Mouse (Mus musculus): ENCODE results near the gene Arhgap44. TPM values are rescaled to one million over a fixed set of nuclear protein-coding genes. Genes with fewer than 3 reads are reported as not detected.

Arhgap44 gene
- polyA plus RNA-seq, 1 experiment from 2014 or later = 5.9 TPM

GRCm38 (mm10) chr11:65186974-65187373 lies 24.2 kb upstream of the Arhgap44 start:
- Histone ChIP-seq H3K27me3 (ENCODE audit: control insufficient read depth, insufficient read depth, low read length) (no peaks in the 10 kb centered on the region), H3K36me3 (ENCODE audit: control insufficient read depth, insufficient read depth, low read length) (no peaks in the 10 kb centered on the region), H3K9me3 (ENCODE audit: control insufficient read depth, low read length) (no peaks in the 10 kb centered on the region), H3K4me2 (ENCODE audit: low read depth) (no peak overlapping the region), H3K9ac (ENCODE audit: low read length) (no peak overlapping the region), H3K4me1 (ENCODE audit: control insufficient read depth, insufficient read depth, low read length) (no peaks in the 10 kb centered on the region), H3K27ac (ENCODE audit: low read depth, low read length) (no peak overlapping the region), H3K4me3 (ENCODE audit: low read depth, low read length) (no peak overlapping the region)
- WGBS = 76% methylated on average over 12 of the region's 12 CpGs
- DNase-seq (ENCODE audit: low spot score) = no peak
- ATAC-seq (ENCODE audit: insufficient read depth, low FRiP score, low TSS enrichment) = no peak

- 91% methylated on average over 1 of the region's 1 CpGs for WGBS
Observed at GRCm38 (mm10) chr11:65185114-65185513, 22.4 kb upstream of the Arhgap44 start.

GRCm38 (mm10) chr11:65170121-65170750 lies 7.5 kb upstream of the Arhgap44 start:
- no peak overlapping the region for H3K4me3 ChIP-seq (ENCODE audit: low read depth, low read length)
- H3K4me1 ChIP-seq (ENCODE audit: control insufficient read depth, insufficient read depth, low read length) = no peaks in the 10 kb centered on the region
- ATAC-seq (ENCODE audit: insufficient read depth, low FRiP score, low TSS enrichment) = no peak
- H3K36me3 ChIP-seq (ENCODE audit: control insufficient read depth, insufficient read depth, low read length) = no peaks in the 10 kb centered on the region
- H3K27me3 ChIP-seq (ENCODE audit: control insufficient read depth, insufficient read depth, low read length) = no peaks in the 10 kb centered on the region
- no peak overlapping the region for H3K27ac ChIP-seq (ENCODE audit: low read depth, low read length)
- H3K4me2 ChIP-seq (ENCODE audit: low read depth) = no peak overlapping the region
- WGBS = 83% methylated on average over 4 of the region's 4 CpGs
- H3K9ac ChIP-seq (ENCODE audit: low read length) = no peak overlapping the region
- no peak for DNase-seq (ENCODE audit: low spot score)
- H3K9me3 ChIP-seq (ENCODE audit: control insufficient read depth, low read length) = no peaks in the 10 kb centered on the region

More at GRCm38 (mm10) chr11:65185114-65185513, 22.4 kb upstream of the Arhgap44 start:
- Histone ChIP-seq H3K27ac (ENCODE audit: low read depth, low read length) (no peak overlapping the region), H3K36me3 (ENCODE audit: control insufficient read depth, insufficient read depth, low read length) (no peaks in the 10 kb centered on the region), H3K4me3 (ENCODE audit: low read depth, low read length) (no peak overlapping the region), H3K4me2 (ENCODE audit: low read depth) (no peak overlapping the region), H3K4me1 (ENCODE audit: control insufficient read depth, insufficient read depth, low read length) (no peaks in the 10 kb centered on the region), H3K9me3 (ENCODE audit: control insufficient read depth, low read length) (no peaks in the 10 kb centered on the region), H3K27me3 (ENCODE audit: control insufficient read depth, insufficient read depth, low read length) (no peaks in the 10 kb centered on the region), H3K9ac (ENCODE audit: low read length) (no peak overlapping the region)
- DNase-seq (ENCODE audit: low spot score) (no peak), ATAC-seq (ENCODE audit: insufficient read depth, low FRiP score, low TSS enrichment) (no peak)

- H3K4me1 ChIP-seq (ENCODE audit: control insufficient read depth, insufficient read depth, low read length) = 0 out of 2 replicates have a peak, but pooled peaks cover 5% of the 10 kb centered on the region
- peak overlapping the region; percentile 80 for H3K4me3 ChIP-seq (ENCODE audit: low read depth, low read length)
- H3K27ac ChIP-seq (ENCODE audit: low read depth, low read length) = peak overlapping the region; percentile 42; the same call in 1 of the 2 replicates
- WGBS = 1% methylated on average over 46 of the region's 49 CpGs
- no peaks in the 10 kb centered on the region for H3K27me3 ChIP-seq (ENCODE audit: control insufficient read depth, insufficient read depth, low read length)
- ATAC-seq (ENCODE audit: insufficient read depth, low FRiP score, low TSS enrichment) (peak; percentile 83), DNase-seq (ENCODE audit: low spot score) (peak; percentile 14)
- no peaks in the 10 kb centered on the region for H3K9me3 ChIP-seq (ENCODE audit: control insufficient read depth, low read length)
- H3K4me2 ChIP-seq (ENCODE audit: low read depth) = peak overlapping the region; percentile 79
- H3K9ac ChIP-seq (ENCODE audit: low read length) = peak overlapping the region; percentile 86
- no peaks in the 10 kb centered on the region for H3K36me3 ChIP-seq (ENCODE audit: control insufficient read depth, insufficient read depth, low read length)
Observed at GRCm38 (mm10) chr11:65161881-65162766, 637 bp downstream of the Arhgap44 start.

- ATAC-seq (ENCODE audit: insufficient read depth, low FRiP score, low TSS enrichment) (no peak), DNase-seq (ENCODE audit: low spot score) (no peak)
- no peaks in the 10 kb centered on the region for H3K36me3 ChIP-seq (ENCODE audit: control insufficient read depth, insufficient read depth, low read length)
- 60% methylated on average over 7 of the region's 7 CpGs for WGBS
- no peak overlapping the region; the same call in 1 of the 2 replicates for H3K9ac ChIP-seq (ENCODE audit: low read length)
- H3K9me3 ChIP-seq (ENCODE audit: control insufficient read depth, low read length) = no peaks in the 10 kb centered on the region
- H3K4me1 ChIP-seq (ENCODE audit: control insufficient read depth, insufficient read depth, low read length) = 0 out of 2 replicates have a peak, but pooled peaks cover 5% of the 10 kb centered on the region
- no peaks in the 10 kb centered on the region for H3K27me3 ChIP-seq (ENCODE audit: control insufficient read depth, insufficient read depth, low read length)
- no peak overlapping the region for H3K27ac ChIP-seq (ENCODE audit: low read depth, low read length)
- H3K4me3 ChIP-seq (ENCODE audit: low read depth, low read length) = no peak overlapping the region
- H3K4me2 ChIP-seq (ENCODE audit: low read depth) = peak overlapping the region; percentile 79
Observed at GRCm38 (mm10) chr11:65160991-65161880, 1.5 kb downstream of the Arhgap44 start.

GRCm38 (mm10) chr11:65159791-65160190 lies 3.0 kb downstream of the Arhgap44 start, which contains the start of gene 1700086D15Rik:
TSS of gene 1700086D15Rik (minus strand) at chr11:65159891.
- Histone ChIP-seq H3K4me3 (ENCODE audit: low read depth, low read length) (no peak within 1 kb of the TSS), H3K4me2 (ENCODE audit: low read depth) (no peak within 1 kb of the TSS), H3K36me3 (ENCODE audit: control insufficient read depth, insufficient read depth, low read length) (no peaks in the 10 kb centered on the region), H3K9me3 (ENCODE audit: control insufficient read depth, low read length) (no peaks in the 10 kb centered on the region), H3K27ac (ENCODE audit: low read depth, low read length) (no peak within 1 kb of the TSS), H3K4me1 (ENCODE audit: control insufficient read depth, insufficient read depth, low read length) (0 out of 2 replicates have a peak, but pooled peaks cover 5% of the 10 kb centered on the region), H3K9ac (ENCODE audit: low read length) (no peak within 1 kb of the TSS), H3K27me3 (ENCODE audit: control insufficient read depth, insufficient read depth, low read length) (no peaks in the 10 kb centered on the region)
- 89% methylated on average over 5 of the region's 5 CpGs for WGBS
- ATAC-seq (ENCODE audit: insufficient read depth, low FRiP score, low TSS enrichment) (no peak), DNase-seq (ENCODE audit: low spot score) (no peak)

GRCm38 (mm10) chr11:65158658-65158990 lies 4.1 kb downstream of the Arhgap44 start:
- Histone ChIP-seq H3K27me3 (ENCODE audit: control insufficient read depth, insufficient read depth, low read length) (no peaks in the 10 kb centered on the region), H3K4me2 (ENCODE audit: low read depth) (no peak overlapping the region), H3K36me3 (ENCODE audit: control insufficient read depth, insufficient read depth, low read length) (no peaks in the 10 kb centered on the region), H3K4me3 (ENCODE audit: low read depth, low read length) (no peak overlapping the region), H3K9ac (ENCODE audit: low read length) (no peak overlapping the region), H3K27ac (ENCODE audit: low read depth, low read length) (no peak overlapping the region), H3K4me1 (ENCODE audit: control insufficient read depth, insufficient read depth, low read length) (0 out of 2 replicates have a peak, but pooled peaks cover 5% of the 10 kb centered on the region), H3K9me3 (ENCODE audit: control insufficient read depth, low read length) (no peaks in the 10 kb centered on the region)
- no peak for DNase-seq (ENCODE audit: low spot score)
- WGBS = 93% methylated on average over 5 of the region's 5 CpGs
- ATAC-seq (ENCODE audit: insufficient read depth, low FRiP score, low TSS enrichment) = no peak

DNA sequence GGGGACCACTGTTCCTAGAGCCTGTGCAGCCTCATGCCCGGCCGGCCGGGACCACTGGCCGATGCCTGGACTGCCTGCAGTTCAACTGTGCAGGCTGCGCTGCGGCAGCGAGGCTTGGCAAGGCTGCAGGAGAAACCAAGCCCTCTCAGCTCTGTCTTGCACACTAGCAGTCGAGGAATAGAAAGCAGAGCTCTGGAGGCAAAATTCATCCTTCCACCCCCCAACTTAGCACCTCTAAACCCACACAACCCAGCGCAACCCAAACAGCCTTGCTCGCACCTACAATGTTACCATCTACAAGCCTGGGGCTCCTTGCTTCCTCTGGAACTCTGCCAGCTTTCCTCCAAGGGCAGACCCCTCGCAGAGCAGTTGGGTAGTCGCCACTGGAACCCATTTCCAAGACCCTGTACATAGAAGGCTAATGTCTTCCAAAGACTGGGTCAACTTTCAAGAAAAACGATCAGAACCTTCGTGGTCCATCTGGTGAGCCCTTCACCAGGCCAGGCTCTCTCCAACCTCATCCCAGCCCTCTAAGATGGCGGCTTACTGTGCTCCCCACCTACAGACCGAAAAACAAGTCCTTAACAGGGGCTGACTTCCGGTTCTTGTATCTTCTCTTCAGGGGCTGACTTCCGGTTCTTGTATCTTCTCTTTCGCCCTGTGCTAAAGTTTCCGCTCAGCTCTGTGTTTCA lies 4.6 kb downstream of the Arhgap44 start:
- Histone ChIP-seq H3K4me2 (ENCODE audit: low read depth) (no peak overlapping the region), H3K4me3 (ENCODE audit: low read depth, low read length) (no peak overlapping the region), H3K27me3 (ENCODE audit: control insufficient read depth, insufficient read depth, low read length) (no peaks in the 10 kb centered on the region), H3K4me1 (ENCODE audit: control insufficient read depth, insufficient read depth, low read length) (0 out of 2 replicates have a peak, but pooled peaks cover 5% of the 10 kb centered on the region), H3K36me3 (ENCODE audit: control insufficient read depth, insufficient read depth, low read length) (no peaks in the 10 kb centered on the region), H3K9me3 (ENCODE audit: control insufficient read depth, low read length) (no peaks in the 10 kb centered on the region), H3K27ac (ENCODE audit: low read depth, low read length) (no peak overlapping the region), H3K9ac (ENCODE audit: low read length) (no peak overlapping the region)
- 91% methylated on average over 20 of the region's 20 CpGs for WGBS
- ATAC-seq (ENCODE audit: insufficient read depth, low FRiP score, low TSS enrichment) (no peak), DNase-seq (ENCODE audit: low spot score) (no peak)

Data from neural tube, embryonic 11.5 days (tissue).